Comparison of ENCODE assay signal across 22 mouse cellular contexts in genomic region chr1:14369957-14370833, GRCm38 (mm10).
DNase-seq lines count a peak whose midpoint lies in the region; ATAC-seq lines count a peak whose summit lies in the region.
"Had no signal": no experiment of that assay in that cellular context is flagged by ENCODE, and none has a peak within 500 bp of the region (broad histone marks: within the 10 kb centered on the region; RNA-seq: fewer than 3 reads in every experiment).

No protein-coding gene starts in this region.

- DNase-seq in neural tube, embryonic 10.5 days (ENCODE audit: extremely low spot score, low spot score) = no peak
- DNase-seq in spleen, postnatal 10 days (ENCODE audit: low spot score in 2 of 2) = no peak
- DNase-seq in lung, postnatal 25 days (ENCODE audit: low spot score) = no peak
- DNase-seq: adrenal gland, adult 8-10 months; adrenal gland, postnatal 14 days; adrenal gland, postnatal 36 days; cerebellum, adult 11-12 months; cerebellum, adult 2 months; cerebellum, adult 9-10 months; cerebellum, postnatal 10 days; cerebellum, postnatal 25 days had no signal

- H3K27ac ChIP-seq in neural tube, embryonic 13.5 days (replicated peaks) = no peak overlapping the region
- no peak overlapping the region for H3K27ac ChIP-seq in neural tube, embryonic 14.5 days (ENCODE audit: low read depth, low read length)
- H3K27ac ChIP-seq: embryonic facial prominence, embryonic 13.5 days; embryonic facial prominence, embryonic 15.5 days; forebrain, embryonic 10.5 days; forebrain, embryonic 12.5 days had no signal

- WGBS in neural tube, embryonic 13.5 days = 59% methylated on average over 3 of the region's 3 CpGs
- WGBS in neural tube, embryonic 14.5 days = 54% methylated on average over 3 of the region's 3 CpGs

- H3K9me3 ChIP-seq in neural tube, embryonic 13.5 days = no peaks in the 10 kb centered on the region
- H3K9me3 ChIP-seq in neural tube, embryonic 14.5 days (ENCODE audit: control insufficient read depth, low read length) = no peaks in the 10 kb centered on the region
- H3K9me3 ChIP-seq: embryonic facial prominence, embryonic 13.5 days; embryonic facial prominence, embryonic 15.5 days; forebrain, embryonic 10.5 days; forebrain, embryonic 12.5 days had no signal

- no peaks in the 10 kb centered on the region for H3K27me3 ChIP-seq in neural tube, embryonic 13.5 days
- H3K27me3 ChIP-seq in neural tube, embryonic 14.5 days (ENCODE audit: control insufficient read depth, insufficient read depth, low read length) = no peaks in the 10 kb centered on the region
- H3K27me3 ChIP-seq: embryonic facial prominence, embryonic 13.5 days; embryonic facial prominence, embryonic 15.5 days; forebrain, embryonic 12.5 days; Patski had no signal

- H3K36me3 ChIP-seq in neural tube, embryonic 13.5 days = no peaks in the 10 kb centered on the region
- H3K36me3 ChIP-seq in neural tube, embryonic 14.5 days (ENCODE audit: control insufficient read depth, insufficient read depth, low read length) = no peaks in the 10 kb centered on the region
- H3K36me3 ChIP-seq: embryonic facial prominence, embryonic 13.5 days; embryonic facial prominence, embryonic 15.5 days; forebrain, embryonic 10.5 days; forebrain, embryonic 12.5 days had no signal

- H3K4me1 ChIP-seq in neural tube, embryonic 13.5 days (replicated peaks) = 0 out of 2 replicates have a peak, but pooled peaks cover 7% of the 10 kb centered on the region
- H3K4me1 ChIP-seq in neural tube, embryonic 14.5 days (ENCODE audit: control insufficient read depth, insufficient read depth, low read length) = no peaks in the 10 kb centered on the region
- H3K4me1 ChIP-seq: embryonic facial prominence, embryonic 13.5 days; embryonic facial prominence, embryonic 15.5 days; forebrain, embryonic 10.5 days; forebrain, embryonic 12.5 days had no signal

- H3K4me3 ChIP-seq in neural tube, embryonic 13.5 days = no peak overlapping the region
- H3K4me3 ChIP-seq in neural tube, embryonic 14.5 days (ENCODE audit: low read depth, low read length) = no peak overlapping the region
- H3K4me3 ChIP-seq: embryonic facial prominence, embryonic 13.5 days; embryonic facial prominence, embryonic 15.5 days; erythroblast, embryonic 14.5 days; forebrain, embryonic 10.5 days; forebrain, embryonic 12.5 days had no signal

- H3K9ac ChIP-seq in neural tube, embryonic 13.5 days = no peak overlapping the region
- H3K9ac ChIP-seq in neural tube, embryonic 14.5 days (replicated peaks; ENCODE audit: low read depth, low read length) = no peak overlapping the region
- H3K9ac ChIP-seq: embryonic facial prominence, embryonic 13.5 days; embryonic facial prominence, embryonic 15.5 days; forebrain, embryonic 12.5 days had no signal

- ATAC-seq in neural tube, embryonic 13.5 days (ENCODE audit: low read depth) = peak; percentile 84; the same call in 1 of the 2 replicates
- peak; percentile 75 for ATAC-seq in neural tube, embryonic 14.5 days (ENCODE audit: low read depth)
- ATAC-seq: activated CD4-positive, CD25-positive, alpha-beta regulatory T cell, adult 4 months; forebrain, embryonic 14.5 days; forebrain, embryonic 16.5 days; Patski had no signal

- H3K4me2 ChIP-seq in neural tube, embryonic 13.5 days = no peak overlapping the region
- no peak overlapping the region for H3K4me2 ChIP-seq in neural tube, embryonic 14.5 days (ENCODE audit: low read depth, low read length)
- H3K4me2 ChIP-seq: embryonic facial prominence, embryonic 13.5 days; embryonic facial prominence, embryonic 15.5 days; forebrain, embryonic 12.5 days had no signal
